Comparison of ENCODE assay signal across 9 mouse cellular contexts in genomic region chr9:23250026-23250425, GRCm38 (mm10). TPM values are rescaled to one million over a fixed set of nuclear protein-coding genes. Genes with fewer than 3 reads are reported as not detected.
A peak's percentile ranks its signal among the peaks of the same experiment; 100 is the strongest.
DNase-seq lines count a peak whose midpoint lies in the region; ATAC-seq and TF ChIP-seq lines count a peak whose summit lies in the region.
"Had no signal": no experiment of that assay in that cellular context is flagged by ENCODE, and none has a peak within 500 bp of the region (broad histone marks: within the 10 kb centered on the region; RNA-seq: fewer than 3 reads in every experiment).

No protein-coding gene starts in this region.

- H3K4me1 ChIP-seq in forebrain, embryonic 13.5 days: peaks cover 46% of the 10 kb centered on the region
- H3K4me1 ChIP-seq in lung, postnatal 0 days (ENCODE audit: insufficient read depth, low read depth, low read length): peaks cover 5% of the 10 kb centered on the region; the same call in 1 of the 2 replicates

- no peaks in the 10 kb centered on the region for H3K9me3 ChIP-seq in forebrain, embryonic 13.5 days (replicated peaks)
- no peaks in the 10 kb centered on the region for H3K9me3 ChIP-seq in lung, postnatal 0 days (ENCODE audit: low read length)
- H3K9me3 ChIP-seq: heart, embryonic 13.5 days had no signal

- 7% methylated on average over 5 of the region's 5 CpGs for WGBS in forebrain, embryonic 13.5 days
- WGBS in lung, postnatal 0 days: 5% methylated on average over 5 of the region's 5 CpGs

- no peak overlapping the region for H3K4me3 ChIP-seq in forebrain, embryonic 13.5 days
- no peak overlapping the region for H3K4me3 ChIP-seq in lung, postnatal 0 days (ENCODE audit: low read depth, low read length)
- H3K4me3 ChIP-seq: heart, embryonic 13.5 days had no signal

- H3K4me2 ChIP-seq in forebrain, embryonic 13.5 days: no peak overlapping the region
- H3K4me2 ChIP-seq in lung, postnatal 0 days (replicated peaks; ENCODE audit: low read depth, low read length): no peak overlapping the region
- H3K4me2 ChIP-seq: heart, embryonic 13.5 days had no signal

- peak; percentile 76 for ATAC-seq in forebrain, embryonic 13.5 days
- ATAC-seq in lung, postnatal 0 days: peak; percentile 80

- H3K27me3 ChIP-seq in forebrain, embryonic 13.5 days: no peaks in the 10 kb centered on the region
- H3K27me3 ChIP-seq in lung, postnatal 0 days (replicated peaks; ENCODE audit: insufficient read depth, low read length): no peaks in the 10 kb centered on the region
- H3K27me3 ChIP-seq: heart, embryonic 13.5 days had no signal

- no peak overlapping the region for H3K27ac ChIP-seq in forebrain, embryonic 13.5 days
- H3K27ac ChIP-seq in lung, postnatal 0 days (ENCODE audit: low read length): no peak overlapping the region
- H3K27ac ChIP-seq: heart, embryonic 13.5 days had no signal

- peak; percentile 74 for DNase-seq in ES-CJ7 (ENCODE audit: low read depth, low spot score)
- peak; percentile 19 for DNase-seq in c-Kit-positive CD71-positive TER-119-negative erythroid progenitor cells, embryonic 14.5 days (ENCODE audit: low read depth)
- peak; percentile 77 to 83 for DNase-seq in heart, postnatal 36 days
- DNase-seq in layer of hippocampus, adult 18-20 months (ENCODE audit: low spot score in 2 of 2): peak; percentile 61 to 85
- DNase-seq in lung, postnatal 0 days (ENCODE audit: low spot score): peak; percentile 85
- peak; percentile 28 for DNase-seq in retina, adult 2 months (ENCODE audit: low read depth, low spot score)
- DNase-seq in thymus, postnatal 36 days: peak; percentile 47 to 50

- H3K9ac ChIP-seq in forebrain, embryonic 13.5 days: no peak overlapping the region
- H3K9ac ChIP-seq in lung, postnatal 0 days (replicated peaks; ENCODE audit: low read depth): no peak overlapping the region
- H3K9ac ChIP-seq: heart, embryonic 13.5 days had no signal

- TF ChIP-seq CTCF in lung, postnatal 0 days (IDR thresholded peaks at IDR 0.05): peak; percentile 97

- no peak for TF ChIP-seq EP300 in lung, postnatal 0 days (IDR thresholded peaks at IDR 0.05)

- intact Hi-C loops in heart, postnatal 36 days (cut with DNase I): loop anchor here (5.0 to 10.0 kb wide), 2 partner anchors 142 to 695 kb away; no protein-coding TSS in a partner anchor

- no peaks in the 10 kb centered on the region; the same call in 1 of the 2 replicates for H3K36me3 ChIP-seq in forebrain, embryonic 13.5 days (ENCODE audit: poor library complexity, severe bottlenecking)
- H3K36me3 ChIP-seq in lung, postnatal 0 days (ENCODE audit: insufficient read depth, low read length): no peaks in the 10 kb centered on the region
- H3K36me3 ChIP-seq: heart, embryonic 13.5 days had no signal

RNA-seq across cellular contexts. Expression of gene Bmper, which starts 27.1 kb away (rescaled TPM):
- 13.7 and 17.4 TPM in 2 replicates for polyA plus RNA-seq in forebrain, embryonic 13.5 days (2015; fragmentation: Nextera tagmentation; extraction: Ambion mirVana)
- total RNA-seq in heart, postnatal 36 days (2021): 1 to 10 TPM; 3.1 to 4.3 TPM
- total RNA-seq in layer of hippocampus, adult 18-20 months (2021): 1 to 10 TPM; 3.7 TPM
- 23.6 and 27.0 TPM in 2 replicates for polyA plus RNA-seq in lung, postnatal 0 days (2015; fragmentation: Nextera tagmentation; extraction: Ambion mirVana)

Comparison
In these comparisons a context has a peak if more than half of its experiments do, and no peak if none do; other contexts are left out.
1. DNase-seq: peak in every context shown above with its lines; median percentile 85 in lung, postnatal 0 days; 80 in heart, postnatal 36 days; 74 in ES-CJ7; 73 in layer of hippocampus, adult 18-20 months; 48 in thymus, postnatal 36 days; 28 in retina, adult 2 months; 19 in c-Kit-positive CD71-positive TER-119-negative erythroid progenitor cells, embryonic 14.5 days.